Mouse (Mus musculus): Measurements from ENCODE around the gene Hoxc6. TPM values are rescaled to one million over a fixed set of nuclear protein-coding genes. Genes with fewer than 3 reads are reported as not detected.

Hoxc6 gene
- polyA plus RNA-seq, 1 experiment from 2014 or later, result 0.09 TPM

GRCm38 (mm10) chr15:103034043-103034806 is 36.2 kb downstream of the Hoxc6 start:
- peak overlapping the region; percentile 21 for H3K4me3 ChIP-seq (replicated peaks)
- no peak overlapping the region for H3K9ac ChIP-seq

GRCm38 (mm10) chr15:103034807-103035547 is 36.9 kb downstream of the Hoxc6 start:
- H3K27ac ChIP-seq (replicated peaks), result no peak overlapping the region
- peak overlapping the region; percentile 21 for H3K4me3 ChIP-seq (replicated peaks)
- ATAC-seq (ENCODE audit: insufficient read depth), result no peak
- no peak overlapping the region for H3K9ac ChIP-seq
- H3K27me3 ChIP-seq, result peaks cover 99% of the 10 kb centered on the region
- no peaks in the 10 kb centered on the region for H3K9me3 ChIP-seq (replicated peaks)
- H3K4me2 ChIP-seq, result no peak overlapping the region; the same call in 1 of the 2 replicates
- under 1% methylated on average over 34 of the region's 34 CpGs for WGBS (ENCODE audit: insufficient replicate concordance)
- no peaks in the 10 kb centered on the region for H3K36me3 ChIP-seq (replicated peaks)
- H3K4me1 ChIP-seq (replicated peaks), result no peaks in the 10 kb centered on the region

More at GRCm38 (mm10) chr15:103034043-103034806, 36.2 kb downstream of the Hoxc6 start:
- H3K36me3 ChIP-seq (replicated peaks), result no peaks in the 10 kb centered on the region
- H3K9me3 ChIP-seq (replicated peaks), result no peaks in the 10 kb centered on the region
- peak overlapping the region; percentile 29 for H3K4me2 ChIP-seq
- no peaks in the 10 kb centered on the region for H3K4me1 ChIP-seq (replicated peaks)
- ATAC-seq (ENCODE audit: insufficient read depth), result no peak
- peaks cover 99% of the 10 kb centered on the region for H3K27me3 ChIP-seq
- H3K27ac ChIP-seq (replicated peaks), result no peak overlapping the region
- whole genome bisulfite sequencing (ENCODE audit: insufficient replicate concordance), result under 1% methylated on average over 24 of the region's 24 CpGs

- no peak overlapping the region for H3K27ac ChIP-seq (replicated peaks)
- no peaks in the 10 kb centered on the region for H3K9me3 ChIP-seq (replicated peaks)
- no peak overlapping the region; the same call in 1 of the 2 replicates for H3K4me2 ChIP-seq
- no peak for ATAC-seq (ENCODE audit: insufficient read depth)
- H3K27me3 ChIP-seq, result peaks cover 99% of the 10 kb centered on the region
- H3K9ac ChIP-seq, result no peak overlapping the region
- no peak overlapping the region for H3K4me3 ChIP-seq (replicated peaks)
- WGBS (ENCODE audit: insufficient replicate concordance), result 2% methylated on average over 14 of the region's 14 CpGs
- H3K4me1 ChIP-seq (replicated peaks), result no peaks in the 10 kb centered on the region
- H3K36me3 ChIP-seq (replicated peaks), result no peaks in the 10 kb centered on the region
These were observed 37.5 kb downstream of the Hoxc6 start for GRCm38 (mm10) chr15:103035548-103035881.

- H3K9me3 ChIP-seq (replicated peaks), result no peaks in the 10 kb centered on the region
- H3K27ac ChIP-seq (replicated peaks), result no peak overlapping the region
- peaks cover 100% of the 10 kb centered on the region for H3K27me3 ChIP-seq
- 12% methylated on average over 1 of the region's 1 CpGs for WGBS (ENCODE audit: insufficient replicate concordance)
- no peaks in the 10 kb centered on the region for H3K36me3 ChIP-seq (replicated peaks)
- ATAC-seq (ENCODE audit: insufficient read depth), result no peak
- no peak overlapping the region for H3K4me3 ChIP-seq (replicated peaks)
- no peak overlapping the region for H3K4me2 ChIP-seq
- H3K4me1 ChIP-seq (replicated peaks), result no peaks in the 10 kb centered on the region
- no peak overlapping the region for H3K9ac ChIP-seq
These were observed 39.5 kb downstream of the Hoxc6 start for GRCm38 (mm10) chr15:103037579-103037978.

- H3K4me3 ChIP-seq (replicated peaks), result no peak overlapping the region
- no peak overlapping the region for H3K9ac ChIP-seq
- no peaks in the 10 kb centered on the region for H3K36me3 ChIP-seq (replicated peaks)
- H3K27ac ChIP-seq (replicated peaks), result no peak overlapping the region
- H3K9me3 ChIP-seq (replicated peaks), result no peaks in the 10 kb centered on the region
- WGBS (ENCODE audit: insufficient replicate concordance), result 29% methylated on average over 10 of the region's 10 CpGs
- no peak for ATAC-seq (ENCODE audit: insufficient read depth)
- H3K27me3 ChIP-seq, result peaks cover 100% of the 10 kb centered on the region
- no peaks in the 10 kb centered on the region for H3K4me1 ChIP-seq (replicated peaks)
- no peak overlapping the region for H3K4me2 ChIP-seq
These were observed 40.8 kb downstream of the Hoxc6 start for GRCm38 (mm10) chr15:103038701-103039480.

GRCm38 (mm10) chr15:103039609-103040008 is 41.6 kb downstream of the Hoxc6 start:
- no peak for ATAC-seq (ENCODE audit: insufficient read depth)
- no peaks in the 10 kb centered on the region for H3K36me3 ChIP-seq (replicated peaks)
- H3K27ac ChIP-seq (replicated peaks), result no peak overlapping the region
- H3K27me3 ChIP-seq, result peaks cover 100% of the 10 kb centered on the region
- 32% methylated on average over 3 of the region's 3 CpGs for WGBS (ENCODE audit: insufficient replicate concordance)
- H3K9me3 ChIP-seq (replicated peaks), result no peaks in the 10 kb centered on the region
- H3K4me2 ChIP-seq, result no peak overlapping the region
- no peaks in the 10 kb centered on the region for H3K4me1 ChIP-seq (replicated peaks)
- H3K9ac ChIP-seq, result no peak overlapping the region
- H3K4me3 ChIP-seq (replicated peaks), result no peak overlapping the region

- Histone ChIP-seq H3K9ac (no peak overlapping the region), H3K9me3 (replicated peaks) (no peaks in the 10 kb centered on the region), H3K4me1 (replicated peaks) (no peaks in the 10 kb centered on the region), H3K4me3 (replicated peaks) (no peak overlapping the region), H3K27me3 (peaks cover 99% of the 10 kb centered on the region), H3K4me2 (no peak overlapping the region), H3K36me3 (replicated peaks) (no peaks in the 10 kb centered on the region), H3K27ac (replicated peaks) (no peak overlapping the region)
- WGBS (ENCODE audit: insufficient replicate concordance), result 19% methylated on average over 12 of the region's 12 CpGs
- no peak for ATAC-seq (ENCODE audit: insufficient read depth)
These were observed 42.5 kb downstream of the Hoxc6 start for GRCm38 (mm10) chr15:103040601-103041000.

GRCm38 (mm10) chr15:103041613-103042012 is 43.6 kb downstream of the Hoxc6 start:
- Histone ChIP-seq H3K27me3 (peaks cover 98% of the 10 kb centered on the region), H3K4me3 (replicated peaks) (no peak overlapping the region), H3K36me3 (replicated peaks) (no peaks in the 10 kb centered on the region), H3K27ac (replicated peaks) (no peak overlapping the region), H3K9me3 (replicated peaks) (no peaks in the 10 kb centered on the region), H3K4me1 (replicated peaks) (no peaks in the 10 kb centered on the region), H3K9ac (no peak overlapping the region), H3K4me2 (no peak overlapping the region)
- 17% methylated on average over 5 of the region's 5 CpGs for WGBS (ENCODE audit: insufficient replicate concordance)
- ATAC-seq (ENCODE audit: insufficient read depth), result no peak

GRCm38 (mm10) chr15:103042209-103042608 is 44.2 kb downstream of the Hoxc6 start:
- no peak overlapping the region for H3K4me3 ChIP-seq (replicated peaks)
- no peak overlapping the region for H3K27ac ChIP-seq (replicated peaks)
- no peak overlapping the region for H3K4me2 ChIP-seq
- H3K27me3 ChIP-seq, result peaks cover 96% of the 10 kb centered on the region
- H3K4me1 ChIP-seq (replicated peaks), result no peaks in the 10 kb centered on the region
- no peaks in the 10 kb centered on the region for H3K9me3 ChIP-seq (replicated peaks)
- 4% methylated on average over 1 of the region's 1 CpGs for WGBS (ENCODE audit: insufficient replicate concordance)
- ATAC-seq (ENCODE audit: insufficient read depth), result no peak
- no peak overlapping the region for H3K9ac ChIP-seq
- H3K36me3 ChIP-seq (replicated peaks), result no peaks in the 10 kb centered on the region

GRCm38 (mm10) chr15:103051670-103052069 is 53.6 kb downstream of the Hoxc6 start:
- no peak overlapping the region for H3K27ac ChIP-seq (replicated peaks)
- H3K9ac ChIP-seq, result no peak overlapping the region
- H3K36me3 ChIP-seq (replicated peaks), result no peaks in the 10 kb centered on the region
- H3K4me3 ChIP-seq (replicated peaks), result no peak overlapping the region
- H3K4me1 ChIP-seq (replicated peaks), result no peaks in the 10 kb centered on the region
- ATAC-seq (ENCODE audit: insufficient read depth), result no peak
- no peaks in the 10 kb centered on the region for H3K9me3 ChIP-seq (replicated peaks)
- peaks cover 85% of the 10 kb centered on the region for H3K27me3 ChIP-seq
- 47% methylated on average over 2 of the region's 2 CpGs for WGBS (ENCODE audit: insufficient replicate concordance)
- H3K4me2 ChIP-seq, result no peak overlapping the region

- H3K9me3 ChIP-seq (replicated peaks), result no peaks in the 10 kb centered on the region
- no peak overlapping the region for H3K4me2 ChIP-seq
- no peak overlapping the region for H3K4me3 ChIP-seq (replicated peaks)
- no peak overlapping the region for H3K27ac ChIP-seq (replicated peaks)
- no peak overlapping the region for H3K9ac ChIP-seq
- H3K27me3 ChIP-seq, result peaks cover 85% of the 10 kb centered on the region
- no peak for ATAC-seq (ENCODE audit: insufficient read depth)
- H3K36me3 ChIP-seq (replicated peaks), result no peaks in the 10 kb centered on the region
- no peaks in the 10 kb centered on the region for H3K4me1 ChIP-seq (replicated peaks)
These were observed 55.2 kb downstream of the Hoxc6 start for GRCm38 (mm10) chr15:103053210-103053609.

All from liver, embryonic 15.5 days (tissue).